Mouse (Mus musculus): ENCODE data around the gene Grin2b. TPM values are rescaled to one million over a fixed set of nuclear protein-coding genes. Genes with fewer than 3 reads are reported as not detected.

The Grin2b gene
- polyA plus RNA-seq, 1 experiment from 2014 or later, result 46.7 TPM

DNA sequence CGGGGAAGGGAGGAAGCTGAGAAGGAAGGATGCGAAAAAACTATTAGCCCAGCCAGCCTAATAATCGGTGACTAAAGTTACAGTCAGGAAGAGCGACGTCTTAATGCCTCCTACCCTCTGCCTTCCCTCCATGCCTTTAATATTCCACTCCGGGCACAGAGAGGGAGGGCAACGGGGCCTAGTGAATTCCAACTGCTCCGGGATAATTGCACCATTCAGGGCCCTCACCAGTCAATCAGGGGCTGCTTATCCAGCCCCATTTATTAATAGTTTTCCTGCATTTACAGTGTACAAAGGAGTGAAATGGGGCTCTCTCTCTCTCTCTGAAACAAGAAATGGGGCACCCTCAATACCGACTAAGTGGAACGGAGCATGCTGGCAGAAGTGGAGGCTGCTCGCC, 11.2 kb downstream of the Grin2b start:
- Histone ChIP-seq H3K4me2 (peak overlapping the region; percentile 39), H3K27me3 (no peaks in the 10 kb centered on the region), H3K9ac (peak overlapping the region; percentile 9; the same call in 1 of the 2 replicates), H3K4me1 (replicated peaks) (peaks cover 61% of the 10 kb centered on the region), H3K27ac (no peak overlapping the region), H3K4me3 (0 out of 2 replicates have a peak overlapping the region, but pooled peaks have one; percentile 3), H3K9me3 (no peaks in the 10 kb centered on the region), H3K36me3 (0 out of 2 replicates have a peak, but pooled peaks cover 2% of the 10 kb centered on the region)
- 47% methylated on average over 11 of the region's 11 CpGs for WGBS
- 0 out of 2 replicates have a peak, but pooled peaks have one; percentile 21 for ATAC-seq (ENCODE audit: low FRiP score)

- ATAC-seq (ENCODE audit: low FRiP score), result no peak
- H3K27me3 ChIP-seq, result no peaks in the 10 kb centered on the region
- WGBS, result 55% methylated on average over 9 of the region's 9 CpGs
- no peaks in the 10 kb centered on the region for H3K9me3 ChIP-seq
- no peak overlapping the region for H3K4me2 ChIP-seq
- peaks cover 19% of the 10 kb centered on the region for H3K4me1 ChIP-seq (replicated peaks)
- H3K36me3 ChIP-seq, result peaks cover 5% of the 10 kb centered on the region
- no peak overlapping the region for H3K4me3 ChIP-seq
- H3K9ac ChIP-seq, result no peak overlapping the region
- H3K27ac ChIP-seq, result no peak overlapping the region; the same call in 1 of the 2 replicates
Observed at GRCm38 (mm10) chr6:136153444-136153843, 19.9 kb downstream of the Grin2b start.

- WGBS, result 22% methylated on average over 5 of the region's 6 CpGs
- Histone ChIP-seq H3K9ac (no peak overlapping the region), H3K4me2 (no peak overlapping the region), H3K27ac (peak overlapping the region; percentile 40; the same call in 1 of the 2 replicates), H3K4me3 (no peak overlapping the region), H3K9me3 (no peaks in the 10 kb centered on the region), H3K36me3 (peaks cover 5% of the 10 kb centered on the region), H3K4me1 (replicated peaks) (peaks cover 19% of the 10 kb centered on the region), H3K27me3 (no peaks in the 10 kb centered on the region)
- ATAC-seq (ENCODE audit: low FRiP score), result no peak
Observed at GRCm38 (mm10) chr6:136150064-136150463, 23.2 kb downstream of the Grin2b start.

DNA sequence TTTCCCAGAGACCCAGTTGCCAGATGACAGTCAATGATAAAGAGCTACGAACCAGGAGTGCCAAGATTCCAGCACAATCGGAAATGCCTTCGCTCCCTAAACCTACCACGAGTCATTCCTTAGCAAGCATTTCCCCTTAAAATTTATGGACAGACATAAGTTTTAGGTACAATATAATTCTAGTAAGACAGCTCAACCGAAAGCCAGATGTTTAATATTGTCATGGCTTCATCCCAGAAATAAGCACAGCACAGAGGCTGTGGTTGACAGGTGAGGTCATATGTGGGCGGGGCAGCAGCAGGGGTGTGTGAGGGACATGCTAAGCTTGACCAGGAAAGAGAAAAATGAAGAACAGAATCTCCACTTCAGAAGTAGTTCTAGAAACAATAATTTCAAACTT, 33.3 kb downstream of the Grin2b start:
- 93% methylated on average over 6 of the region's 6 CpGs for WGBS
- no peak overlapping the region for H3K9ac ChIP-seq
- H3K27me3 ChIP-seq, result no peaks in the 10 kb centered on the region
- peaks cover 6% of the 10 kb centered on the region; the same call in 1 of the 2 replicates for H3K4me1 ChIP-seq (replicated peaks)
- no peak overlapping the region for H3K4me3 ChIP-seq
- no peak overlapping the region for H3K27ac ChIP-seq
- no peaks in the 10 kb centered on the region for H3K9me3 ChIP-seq
- H3K4me2 ChIP-seq, result no peak overlapping the region
- ATAC-seq (ENCODE audit: low FRiP score), result no peak
- no peaks in the 10 kb centered on the region for H3K36me3 ChIP-seq

DNA sequence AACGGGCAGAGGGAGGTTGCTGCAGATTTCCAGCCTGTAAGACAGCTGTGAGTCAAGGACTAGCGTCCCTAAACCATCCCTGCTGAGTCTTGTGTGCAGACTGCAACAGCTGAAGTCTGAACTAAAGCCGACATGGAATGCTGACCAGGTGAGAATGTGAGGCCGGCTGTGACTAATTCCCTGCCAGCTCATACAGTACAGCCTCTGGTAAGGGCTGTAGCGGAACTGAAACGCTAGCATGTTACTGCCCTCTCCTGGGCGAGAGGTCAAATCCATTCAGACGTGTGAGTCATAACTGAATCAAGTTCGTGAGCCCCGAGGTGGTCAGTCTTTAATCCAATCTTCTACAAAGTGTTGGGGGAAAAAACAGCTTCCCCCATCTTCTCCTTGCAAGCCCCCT, 42.9 kb downstream of the Grin2b start:
- H3K9ac ChIP-seq, result no peak overlapping the region
- H3K9me3 ChIP-seq, result no peaks in the 10 kb centered on the region
- no peak overlapping the region for H3K4me3 ChIP-seq
- 0 out of 2 replicates have a peak, but pooled peaks cover 4% of the 10 kb centered on the region for H3K4me1 ChIP-seq (replicated peaks)
- H3K4me2 ChIP-seq, result no peak overlapping the region
- no peaks in the 10 kb centered on the region for H3K27me3 ChIP-seq
- H3K27ac ChIP-seq, result no peak overlapping the region
- 37% methylated on average over 10 of the region's 10 CpGs for WGBS
- peak; percentile 52; the same call in 1 of the 2 replicates for ATAC-seq (ENCODE audit: low FRiP score)
- H3K36me3 ChIP-seq, result no peaks in the 10 kb centered on the region

DNA sequence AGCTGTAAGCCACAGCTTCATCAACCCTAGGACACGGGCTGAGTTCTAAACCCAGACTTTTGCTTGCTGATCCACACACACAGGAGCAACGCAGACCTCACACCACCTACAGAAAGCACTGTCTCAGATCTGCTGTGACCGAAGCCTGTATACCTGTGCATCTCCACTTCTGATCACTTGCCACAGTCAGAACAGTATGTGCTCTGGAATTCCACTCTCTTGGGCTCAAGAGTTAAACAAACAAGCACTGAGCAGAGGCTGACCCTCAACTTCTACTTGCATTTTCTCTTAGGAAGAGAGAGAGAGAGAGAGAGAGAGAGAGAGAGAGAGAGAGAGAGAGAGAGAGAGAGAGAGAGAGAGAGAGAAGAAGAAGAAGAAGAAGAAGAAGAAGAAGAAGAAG, 50.7 kb downstream of the Grin2b start:
- no peaks in the 10 kb centered on the region for H3K36me3 ChIP-seq
- 84% methylated on average over 3 of the region's 3 CpGs for WGBS

DNA sequence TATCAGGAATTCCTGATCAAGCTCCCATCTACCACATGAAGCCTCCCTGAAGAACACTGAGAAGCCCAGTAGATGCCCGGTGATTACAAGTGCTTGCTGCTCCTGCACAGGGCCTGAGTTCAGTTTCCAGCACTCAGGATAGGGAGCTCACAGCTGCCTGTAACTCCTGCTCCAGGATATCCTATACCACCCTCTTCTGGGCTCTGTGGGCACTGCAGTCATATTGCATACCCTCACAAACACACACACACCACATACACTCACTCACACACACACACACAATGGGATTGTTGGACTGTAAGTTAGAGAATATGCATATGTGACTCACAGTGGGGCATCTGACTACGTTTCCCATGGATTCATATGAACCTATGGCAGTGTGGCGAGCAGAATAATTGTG, 55.9 kb downstream of the Grin2b start:
- 90% methylated on average over 3 of the region's 3 CpGs for WGBS

More for the DNA sequence above, 50.7 kb downstream of the Grin2b start:
- Histone ChIP-seq H3K4me3 (no peak overlapping the region), H3K4me2 (no peak overlapping the region), H3K9me3 (no peaks in the 10 kb centered on the region), H3K9ac (no peak overlapping the region), H3K27ac (no peak overlapping the region), H3K27me3 (no peaks in the 10 kb centered on the region), H3K4me1 (replicated peaks) (0 out of 2 replicates have a peak, but pooled peaks cover 5% of the 10 kb centered on the region)
- ATAC-seq (ENCODE audit: low FRiP score), result no peak

DNA sequence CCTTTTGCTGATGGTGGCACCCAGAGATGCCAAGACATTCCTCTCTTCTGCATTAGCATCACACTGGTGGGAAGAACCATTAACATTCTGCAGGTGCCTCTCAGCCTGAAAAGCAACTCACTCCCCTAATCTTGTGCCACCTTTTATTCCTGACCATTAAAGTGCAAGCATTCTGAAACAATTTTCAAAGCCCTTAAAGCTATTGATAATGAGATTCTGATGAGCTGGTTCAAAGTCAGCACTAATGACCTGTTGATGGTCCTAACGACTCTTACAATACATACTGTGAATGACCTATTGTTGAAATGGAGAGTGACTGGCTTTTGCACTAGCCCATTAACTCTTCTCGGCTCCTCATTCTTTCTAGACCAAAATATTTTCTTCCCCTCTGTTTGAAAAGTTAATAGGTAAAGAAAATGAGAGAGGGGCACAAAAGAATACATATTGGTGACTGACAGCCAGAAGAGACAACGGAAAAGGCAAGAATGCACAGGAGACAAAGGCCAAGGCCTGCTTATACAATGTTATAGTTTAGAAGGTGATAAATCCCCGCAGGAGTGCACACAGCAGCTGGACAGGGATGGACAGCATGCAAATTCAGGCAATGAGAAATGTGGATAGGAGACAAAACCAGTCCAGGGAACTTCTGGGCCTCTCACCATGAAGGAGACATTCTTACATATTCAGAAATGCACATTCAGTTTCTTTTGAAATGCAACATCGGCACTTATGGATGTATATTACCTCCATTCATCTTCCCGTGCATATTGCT, 59.5 kb downstream of the Grin2b start:
- Histone ChIP-seq H3K9me3 (no peaks in the 10 kb centered on the region), H3K9ac (no peak overlapping the region), H3K4me2 (no peak overlapping the region), H3K27me3 (no peaks in the 10 kb centered on the region), H3K4me1 (replicated peaks) (peaks cover 14% of the 10 kb centered on the region), H3K36me3 (no peaks in the 10 kb centered on the region), H3K27ac (no peak overlapping the region), H3K4me3 (no peak overlapping the region)
- 35% methylated on average over 6 of the region's 6 CpGs for WGBS
- ATAC-seq (ENCODE audit: low FRiP score), result no peak

More for the DNA sequence above, 55.9 kb downstream of the Grin2b start:
- no peak overlapping the region for H3K27ac ChIP-seq
- H3K27me3 ChIP-seq, result no peaks in the 10 kb centered on the region
- H3K9me3 ChIP-seq, result no peaks in the 10 kb centered on the region
- no peaks in the 10 kb centered on the region for H3K36me3 ChIP-seq
- H3K4me1 ChIP-seq (replicated peaks), result peaks cover 10% of the 10 kb centered on the region; the same call in 1 of the 2 replicates
- no peak overlapping the region for H3K4me3 ChIP-seq
- no peak overlapping the region for H3K9ac ChIP-seq
- no peak overlapping the region for H3K4me2 ChIP-seq
- ATAC-seq (ENCODE audit: low FRiP score), result no peak

- peak overlapping the region; percentile 64; the same call in 1 of the 2 replicates for H3K27ac ChIP-seq
- H3K4me2 ChIP-seq, result no peak overlapping the region
- peak; percentile 73; the same call in 1 of the 2 replicates for ATAC-seq (ENCODE audit: low FRiP score)
- no peaks in the 10 kb centered on the region for H3K36me3 ChIP-seq
- no peaks in the 10 kb centered on the region for H3K27me3 ChIP-seq
- no peak overlapping the region for H3K9ac ChIP-seq
- no peak overlapping the region for H3K4me3 ChIP-seq
- peaks cover 15% of the 10 kb centered on the region for H3K4me1 ChIP-seq (replicated peaks)
- H3K9me3 ChIP-seq, result no peaks in the 10 kb centered on the region
- WGBS, result 47% methylated on average over 6 of the region's 6 CpGs
Observed at GRCm38 (mm10) chr6:136109172-136109571, 64.1 kb downstream of the Grin2b start.

DNA sequence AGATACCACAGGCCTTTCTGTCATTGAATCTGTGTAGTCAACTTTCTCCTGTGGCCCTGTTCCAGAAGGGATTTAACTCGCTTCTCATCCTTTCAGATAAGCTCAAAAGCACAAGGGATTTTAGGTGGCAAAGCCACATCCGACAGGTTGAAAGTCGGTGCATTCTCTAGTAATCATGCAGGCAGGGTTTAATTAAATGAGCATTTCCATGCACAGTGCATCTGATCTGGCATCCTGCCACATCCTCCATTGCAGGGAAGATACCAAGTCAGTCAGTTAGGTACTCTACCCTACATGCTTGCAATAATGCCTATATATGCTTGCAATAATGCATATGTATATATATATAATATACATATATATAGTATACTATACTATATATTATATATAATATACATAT, 64.8 kb downstream of the Grin2b start:
- H3K4me3 ChIP-seq, result no peak overlapping the region
- no peak overlapping the region for H3K27ac ChIP-seq
- no peak overlapping the region for H3K9ac ChIP-seq
- no peaks in the 10 kb centered on the region for H3K36me3 ChIP-seq
- peaks cover 12% of the 10 kb centered on the region for H3K4me1 ChIP-seq (replicated peaks)
- H3K9me3 ChIP-seq, result no peaks in the 10 kb centered on the region
- no peaks in the 10 kb centered on the region for H3K27me3 ChIP-seq
- no peak for ATAC-seq (ENCODE audit: low FRiP score)
- no peak overlapping the region for H3K4me2 ChIP-seq
- 64% methylated on average over 3 of the region's 3 CpGs for WGBS

DNA sequence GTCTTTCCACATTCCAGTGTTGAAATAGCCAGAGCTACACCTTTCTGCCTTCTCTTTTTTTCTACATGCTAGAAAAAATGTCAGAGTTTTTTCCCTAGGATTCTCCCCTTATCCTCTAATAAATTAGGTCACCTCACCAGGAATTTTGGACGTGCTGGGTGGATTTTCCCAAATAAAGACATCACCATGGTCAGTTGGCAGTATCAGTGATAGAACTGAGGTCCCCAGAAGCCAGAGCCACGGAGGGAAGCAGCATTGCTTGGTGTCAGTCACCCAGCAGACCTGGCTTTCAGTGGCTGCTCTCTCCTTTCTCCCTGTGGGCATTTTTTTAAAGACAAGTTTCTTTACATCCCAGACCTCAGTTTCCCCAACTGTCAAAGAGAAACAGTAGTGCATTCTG, 68.1 kb downstream of the Grin2b start:
- no peak overlapping the region for H3K27ac ChIP-seq
- no peak overlapping the region for H3K9ac ChIP-seq
- no peak overlapping the region for H3K4me2 ChIP-seq
- peaks cover 12% of the 10 kb centered on the region for H3K4me1 ChIP-seq (replicated peaks)
- no peak overlapping the region for H3K4me3 ChIP-seq
- WGBS, result 75% methylated on average over 2 of the region's 2 CpGs
- no peaks in the 10 kb centered on the region for H3K27me3 ChIP-seq
- ATAC-seq (ENCODE audit: low FRiP score), result no peak
- H3K36me3 ChIP-seq, result no peaks in the 10 kb centered on the region
- H3K9me3 ChIP-seq, result no peaks in the 10 kb centered on the region

GRCm38 (mm10) chr6:136100241-136100640, 73.1 kb downstream of the Grin2b start:
- Histone ChIP-seq H3K4me2 (no peak overlapping the region), H3K27me3 (no peaks in the 10 kb centered on the region), H3K4me3 (no peak overlapping the region), H3K9me3 (no peaks in the 10 kb centered on the region), H3K36me3 (no peaks in the 10 kb centered on the region), H3K9ac (no peak overlapping the region), H3K27ac (no peak overlapping the region), H3K4me1 (replicated peaks) (no peaks in the 10 kb centered on the region)
- no peak for ATAC-seq (ENCODE audit: low FRiP score)
- 84% methylated on average over 5 of the region's 5 CpGs for WGBS

GRCm38 (mm10) chr6:136096269-136096668, 77.0 kb downstream of the Grin2b start:
- no peak overlapping the region for H3K27ac ChIP-seq
- no peak overlapping the region for H3K4me3 ChIP-seq
- no peak overlapping the region for H3K4me2 ChIP-seq
- H3K9ac ChIP-seq, result no peak overlapping the region
- H3K36me3 ChIP-seq, result no peaks in the 10 kb centered on the region
- 28% methylated on average over 1 of the region's 1 CpGs for WGBS
- H3K4me1 ChIP-seq (replicated peaks), result no peaks in the 10 kb centered on the region; the same call in 1 of the 2 replicates
- H3K9me3 ChIP-seq, result no peaks in the 10 kb centered on the region
- ATAC-seq (ENCODE audit: low FRiP score), result no peak
- no peaks in the 10 kb centered on the region for H3K27me3 ChIP-seq
